Mouse (Mus musculus) regulatory T cell (primary cell): ENCODE measurements around the gene Vgll4.
"Not testable (repeated sequence)": the region's sequence is repeated elsewhere in the genome, so short reads cannot be mapped to it uniquely, and the experiment has no call there.

Source experiments
- in situ Hi-C: fragments of 300-600 bp; cut with MboI, MseI; formaldehyde crosslinking; loops from one replicate; pipeline ENCODE4 v1.15.1; 2025; ENCODE audit warnings: high pct_unique_total_duplicates

The Vgll4 gene

GRCm38 (mm10) chr6:114939666-114940065 is 30.1 kb downstream of the Vgll4 start:
- in situ Hi-C loops: no loop called here

GRCm38 (mm10) chr6:114936941-114937313 is 32.9 kb downstream of the Vgll4 start:
- in situ Hi-C loops: no loop called here

- in situ Hi-C loops: no loop called here
Observed at GRCm38 (mm10) chr6:114936297-114936940, 33.4 kb downstream of the Vgll4 start.

DNA sequence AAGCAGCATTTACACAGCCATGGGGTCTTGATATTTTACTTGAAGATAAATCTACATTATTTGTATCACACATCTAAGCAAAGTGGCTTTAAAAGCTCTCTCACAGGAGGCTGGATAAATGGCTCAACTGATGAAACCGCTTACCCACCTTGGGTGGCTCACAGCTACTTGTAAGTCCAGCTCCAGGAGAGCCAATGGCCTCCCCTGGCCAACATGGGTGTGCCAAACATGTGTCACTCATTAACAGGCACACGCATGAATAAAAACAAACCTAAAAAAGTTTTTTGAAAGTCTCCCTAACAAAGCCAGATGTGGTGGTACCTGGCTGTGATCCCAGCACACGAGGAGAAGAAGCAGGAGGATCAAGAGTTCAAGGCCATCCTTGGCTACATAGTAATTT is 34.4 kb downstream of the Vgll4 start:
- in situ Hi-C loops: no loop called here

DNA sequence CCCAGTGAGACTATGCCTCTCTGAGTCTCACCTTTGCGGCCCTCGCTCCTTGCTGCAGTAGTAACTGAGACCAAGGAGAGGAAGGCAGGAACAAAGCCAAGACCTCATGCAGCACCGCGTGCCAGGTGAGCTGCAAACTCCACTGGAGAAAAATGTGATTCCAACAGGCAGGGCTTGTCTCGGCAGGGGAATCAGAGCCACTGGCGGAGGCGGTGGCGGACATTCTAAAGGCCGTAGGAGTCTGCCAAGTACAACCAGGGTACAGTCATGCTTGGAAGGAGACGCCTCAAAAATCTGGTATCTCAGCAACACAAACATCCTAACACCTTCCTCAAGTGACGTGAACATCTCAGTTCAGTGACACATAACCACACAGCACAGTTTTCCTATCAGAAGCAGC is 35.7 kb downstream of the Vgll4 start:
- in situ Hi-C loops: loop anchor here (5.0 kb wide), 2 partner anchors 73 to 212 kb away; no protein-coding TSS in a partner anchor

- in situ Hi-C loops: loop anchor here (5.0 kb wide), 2 partner anchors 74 to 211 kb away; no protein-coding TSS in a partner anchor
Observed at GRCm38 (mm10) chr6:114932991-114933392, 36.8 kb downstream of the Vgll4 start.

GRCm38 (mm10) chr6:114932116-114932500 is 37.7 kb downstream of the Vgll4 start:
- in situ Hi-C loops: loop anchor here (5.0 kb wide), 2 partner anchors 75 to 210 kb away; no protein-coding TSS in a partner anchor

DNA sequence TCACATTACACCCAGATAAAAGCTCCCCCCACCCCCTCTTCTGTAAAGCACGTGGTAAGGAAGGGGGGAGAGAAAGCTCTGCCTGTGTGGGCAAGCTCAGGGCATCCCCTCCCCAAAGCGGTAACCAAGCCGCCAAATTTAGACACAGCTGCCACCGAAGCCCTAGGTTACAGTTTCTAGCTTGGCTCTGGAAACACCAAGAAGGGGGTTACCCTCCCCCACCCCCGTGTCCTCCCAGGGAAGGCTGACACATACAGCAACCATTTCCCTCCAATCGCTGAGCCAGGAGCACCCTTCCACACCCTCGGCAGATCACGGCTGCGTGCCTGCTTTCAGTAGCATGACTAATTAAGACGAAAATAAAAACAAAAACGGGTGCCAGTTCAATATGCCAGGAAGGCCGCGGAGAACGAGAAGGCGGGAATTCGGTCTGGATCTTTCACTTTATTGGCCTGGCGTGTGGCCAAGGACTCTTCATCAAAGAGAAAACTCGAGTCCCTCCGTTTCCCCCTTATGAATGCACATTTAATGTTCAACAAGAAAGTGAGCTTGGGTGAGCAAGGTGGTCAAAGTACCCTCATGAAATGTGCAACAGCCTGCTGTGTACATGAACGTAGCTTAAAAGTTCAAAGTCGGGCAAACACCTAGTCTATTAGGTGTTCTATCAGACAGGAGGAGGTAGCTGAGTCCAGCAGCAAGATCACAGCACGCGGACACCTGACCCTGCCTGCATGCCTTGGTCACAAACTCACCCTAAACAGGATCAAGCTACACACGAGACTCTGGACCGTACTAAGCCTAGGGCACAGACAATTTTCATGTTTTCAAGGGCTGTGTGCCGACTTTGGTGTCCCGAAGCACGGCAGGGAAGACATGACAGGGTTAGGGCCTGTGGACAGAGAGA is 38.3 kb downstream of the Vgll4 start:
- in situ Hi-C loops: loop anchor here (5.0 kb wide), 2 partner anchors 76 to 209 kb away; no protein-coding TSS in a partner anchor

GRCm38 (mm10) chr6:114930646-114931045 is 39.1 kb downstream of the Vgll4 start:
- in situ Hi-C loops: loop anchor here (5.0 kb wide), 2 partner anchors 77 to 208 kb away; no protein-coding TSS in a partner anchor

- in situ Hi-C loops: loop anchor here (5.0 kb wide), 2 partner anchors 77 to 208 kb away; no protein-coding TSS in a partner anchor
Observed at GRCm38 (mm10) chr6:114930038-114930591, 39.7 kb downstream of the Vgll4 start.

DNA sequence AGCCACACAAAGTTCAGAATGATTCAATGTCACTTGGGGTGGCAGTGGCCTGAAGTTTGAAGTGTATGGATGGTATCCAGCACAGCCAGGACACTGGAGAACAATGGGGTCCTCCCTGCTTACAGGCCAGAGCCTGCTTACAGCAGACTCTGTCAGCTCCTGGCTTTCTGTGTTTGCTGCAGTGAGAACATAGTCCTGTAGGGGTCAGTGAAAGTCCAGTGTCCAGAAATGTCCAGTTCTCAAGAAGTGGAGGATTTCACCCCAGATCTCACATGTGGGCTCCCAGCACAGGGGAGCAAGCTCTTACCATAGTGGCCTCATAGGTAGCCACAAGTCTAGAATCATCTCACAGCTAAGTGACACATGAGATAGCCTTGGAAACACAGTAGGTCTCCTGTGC is 40.4 kb downstream of the Vgll4 start:
- in situ Hi-C loops: no loop called here

DNA sequence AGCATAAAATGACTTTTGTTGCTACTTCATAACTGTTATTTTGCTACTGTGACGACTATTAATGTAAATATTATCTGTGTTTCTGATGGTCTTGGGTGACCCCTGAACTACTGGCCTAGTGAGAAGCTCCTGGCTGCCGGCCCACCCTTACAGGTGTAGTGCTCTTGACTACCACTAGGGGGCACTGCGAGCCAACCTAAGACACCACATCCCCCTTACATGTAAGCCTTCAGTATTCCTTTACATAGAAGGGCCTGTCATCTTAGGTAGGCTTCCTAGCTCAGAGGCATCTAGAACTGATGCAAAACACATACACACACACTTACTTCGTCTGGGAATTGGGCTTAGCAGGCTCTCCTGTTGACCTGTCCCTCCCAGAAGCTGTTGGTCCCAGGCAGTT is 41.3 kb downstream of the Vgll4 start:
- in situ Hi-C loops: no loop called here

- in situ Hi-C loops: no loop called here
Observed at GRCm38 (mm10) chr6:114927400-114927799, 42.4 kb downstream of the Vgll4 start.

DNA sequence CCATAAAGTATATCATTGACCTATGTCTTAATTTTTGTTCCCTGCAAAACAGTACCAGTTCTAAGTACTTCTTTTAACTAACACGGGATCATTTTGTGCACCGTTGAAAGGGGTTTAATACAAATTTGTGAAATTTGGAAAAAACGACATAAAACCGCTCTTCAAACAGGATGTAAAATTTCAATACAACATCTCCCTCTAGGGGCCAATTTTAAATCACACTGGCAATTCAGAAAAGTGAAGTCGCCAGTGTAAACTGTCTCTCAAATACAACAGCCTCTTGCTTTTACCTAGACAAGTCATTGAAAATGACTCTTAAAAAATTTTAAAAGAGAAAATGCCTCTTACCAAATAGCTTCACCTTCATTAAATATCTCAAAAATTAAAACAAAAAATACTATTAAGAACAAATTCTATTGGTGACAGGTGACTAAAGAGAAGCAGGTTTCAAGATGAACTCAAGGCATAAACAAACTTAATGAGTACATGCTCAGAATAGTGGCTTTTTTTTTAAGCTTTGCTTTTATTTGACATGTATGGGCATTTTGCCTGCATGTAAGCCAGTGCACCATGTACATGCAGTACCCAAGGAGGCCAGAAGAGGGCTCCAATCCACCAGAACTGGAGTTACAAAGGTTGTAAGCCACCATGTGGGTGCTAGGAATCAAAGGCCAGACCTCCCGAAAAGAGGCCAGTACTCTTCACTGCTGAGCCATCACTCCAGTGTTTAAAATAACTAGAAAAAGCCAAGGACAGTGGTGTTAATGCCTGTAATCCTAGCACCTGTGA is 43.2 kb downstream of the Vgll4 start:
- in situ Hi-C loops: no loop called here

DNA sequence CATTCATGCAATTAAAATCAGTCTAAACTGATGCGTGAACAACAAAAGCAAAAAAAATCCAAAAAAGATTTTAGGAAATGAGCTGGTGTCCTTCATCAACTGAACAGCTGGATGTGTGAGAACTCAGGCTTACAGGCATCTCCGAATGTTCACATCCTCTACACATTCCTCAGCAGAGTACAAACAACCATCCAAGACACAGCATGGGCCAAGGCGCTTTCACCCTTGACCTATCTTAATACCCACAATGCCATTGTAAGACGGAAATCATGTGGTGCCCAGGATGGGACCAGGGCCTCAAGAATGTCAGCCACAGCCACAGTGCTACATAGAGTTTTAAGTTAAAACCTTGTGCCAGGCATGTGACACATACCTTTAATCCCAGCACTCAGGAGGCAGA is 44.6 kb downstream of the Vgll4 start:
- in situ Hi-C loops: no loop called here

GRCm38 (mm10) chr6:114922355-114923096 is 47.3 kb downstream of the Vgll4 start:
- in situ Hi-C loops: not testable (repeated sequence)

- in situ Hi-C loops: no loop called here
Observed at GRCm38 (mm10) chr6:114921632-114922354, 48.0 kb downstream of the Vgll4 start.

GRCm38 (mm10) chr6:114920523-114921445 is 49.0 kb downstream of the Vgll4 start:
- in situ Hi-C loops: no loop called here
